Mouse (Mus musculus): Measurements from ENCODE around the gene Ppp1r9a. TPM values are rescaled to one million over a fixed set of nuclear protein-coding genes. Genes with fewer than 3 reads are reported as not detected.

Gene Ppp1r9a
- total and polyA plus RNA-seq, 3 experiments: 0.03 TPM; not detected in 2

- Histone ChIP-seq H3K9me3 (replicated peaks; ENCODE audit: insufficient read depth, low read length) (no peaks in the 10 kb centered on the region), H3K9ac (ENCODE audit: control insufficient read depth, low read depth, low read length, poor library complexity, severe bottlenecking) (no peak overlapping the region), H3K27me3 (ENCODE audit: control insufficient read depth in 1 of 2, insufficient read depth in 2 of 2, low read length in 2 of 2) (peaks cover 8 to 17% of the 10 kb centered on the region in 2 experiments), H3K4me1 (ENCODE audit: control insufficient read depth in 1 of 2, insufficient read depth in 2 of 2, low read length in 2 of 2) (no peaks in the 10 kb centered on the region), H3K4me3 (ENCODE audit: control insufficient read depth in 1 of 2, insufficient read depth in 1 of 2, low read depth in 2 of 2, low read length in 2 of 2) (no peak overlapping the region), H3K36me3 (ENCODE audit: control insufficient read depth in 1 of 2, insufficient read depth in 2 of 2, low read length in 2 of 2) (no peaks in the 10 kb centered on the region), H3K79me2 (ENCODE audit: control insufficient read depth, insufficient read depth, low read length, poor library complexity) (no peaks in the 10 kb centered on the region), H3K27ac (ENCODE audit: control insufficient read depth, low read depth, low read length) (no peak overlapping the region)
- TF ChIP-seq KAT2A (conservative IDR thresholded peaks at IDR 0.05; ENCODE audit: low read depth, low read length) (no peak), RCOR1 (IDR thresholded peaks at IDR 0.05; ENCODE audit: low read depth, low read length) (no peak), MAX (IDR thresholded peaks at IDR 0.05; ENCODE audit: low read length) (no peak), MXI1 (IDR thresholded peaks at IDR 0.05; ENCODE audit: low read depth, low read length) (no peak), USF2 (IDR thresholded peaks at IDR 0.05; ENCODE audit: borderline replicate concordance in 1 of 2, insufficient read depth in 1 of 2, low read depth in 1 of 2, low read length in 2 of 2) (no peak), MAFK (IDR thresholded peaks at IDR 0.05; ENCODE audit: borderline replicate concordance, low read depth, low read length) (no peak), MEF2A (IDR thresholded peaks at IDR 0.05; ENCODE audit: extremely low read depth, insufficient replicate concordance, low read depth, low read length, poor library complexity, severe bottlenecking) (no peak), NELFE (IDR thresholded peaks at IDR 0.05; ENCODE audit: low read depth, low read length) (no peak)
- no peak for DNase-seq (ENCODE audit: low read depth, low spot score)
Observed at GRCm38 (mm10) chr6:5102741-5103140, 200.0 kb downstream of the Ppp1r9a start.

- Histone ChIP-seq H3K27me3 (ENCODE audit: control insufficient read depth in 1 of 2, insufficient read depth in 2 of 2, low read length in 2 of 2) (peaks cover 4 to 17% of the 10 kb centered on the region in 2 experiments), H3K36me3 (ENCODE audit: control insufficient read depth in 1 of 2, insufficient read depth in 2 of 2, low read length in 2 of 2) (no peaks in the 10 kb centered on the region), H3K4me1 (ENCODE audit: control insufficient read depth in 1 of 2, insufficient read depth in 2 of 2, low read length in 2 of 2) (no peaks in the 10 kb centered on the region), H3K9ac (ENCODE audit: control insufficient read depth, low read depth, low read length, poor library complexity, severe bottlenecking) (no peak overlapping the region), H3K79me2 (ENCODE audit: control insufficient read depth, insufficient read depth, low read length, poor library complexity) (no peaks in the 10 kb centered on the region), H3K4me3 (ENCODE audit: control insufficient read depth in 1 of 2, insufficient read depth in 1 of 2, low read depth in 2 of 2, low read length in 2 of 2) (no peak overlapping the region), H3K9me3 (replicated peaks; ENCODE audit: insufficient read depth, low read length) (no peaks in the 10 kb centered on the region), H3K27ac (ENCODE audit: control insufficient read depth, low read depth, low read length) (no peak overlapping the region)
- no peak for TF ChIP-seq SMC3 (IDR thresholded peaks at IDR 0.05; ENCODE audit: low read depth, low read length)
- TF ChIP-seq SIN3A (IDR thresholded peaks at IDR 0.05; ENCODE audit: low read length): no peak
- no peak for TF ChIP-seq ZC3H11A (IDR thresholded peaks at IDR 0.05; ENCODE audit: low read depth, low read length)
- TF ChIP-seq MXI1 (IDR thresholded peaks at IDR 0.05; ENCODE audit: low read depth, low read length): no peak
- no peak for TF ChIP-seq GABPA (IDR thresholded peaks at IDR 0.05; ENCODE audit: low read depth, low read length)
- TF ChIP-seq TCF12 (IDR thresholded peaks at IDR 0.05; ENCODE audit: low read depth, low read length): no peak
- no peak for TF ChIP-seq CHD1 (IDR thresholded peaks at IDR 0.05; ENCODE audit: low read depth, low read length)
- DNase-seq (ENCODE audit: low read depth, low spot score): no peak
Observed at GRCm38 (mm10) chr6:5103769-5104168, 201.1 kb downstream of the Ppp1r9a start.

- TF ChIP-seq NELFE (IDR thresholded peaks at IDR 0.05; ENCODE audit: low read depth, low read length) (no peak), ZNF384 (IDR thresholded peaks at IDR 0.05; ENCODE audit: low read depth, low read length) (no peak), MYC (IDR thresholded peaks at IDR 0.05; ENCODE audit: low read depth, low read length) (no peak), ZC3H11A (IDR thresholded peaks at IDR 0.05; ENCODE audit: low read depth, low read length) (no peak), CTCF (IDR thresholded peaks at IDR 0.05 in 2 of 3, conservative IDR thresholded peaks at IDR 0.05 in 1 of 3; ENCODE audit: control insufficient read depth in 1 of 3, insufficient read depth in 1 of 3, low read depth in 2 of 3, low read length in 3 of 3, poor library complexity in 1 of 3, severe bottlenecking in 1 of 3) (no peak), ETS1 (IDR thresholded peaks at IDR 0.05; ENCODE audit: low read depth, low read length) (no peak), NRF1 (IDR thresholded peaks at IDR 0.05; ENCODE audit: insufficient read depth, low read depth, low read length, poor library complexity, severe bottlenecking) (no peak), E2F4 (IDR thresholded peaks at IDR 0.05; ENCODE audit: borderline replicate concordance, low read depth, low read length) (no peak), TBP (IDR thresholded peaks at IDR 0.05; ENCODE audit: low read depth, low read length) (no peak), JUND (IDR thresholded peaks at IDR 0.05; ENCODE audit: low read depth, low read length) (no peak), MAZ (IDR thresholded peaks at IDR 0.05; ENCODE audit: low read depth, low read length) (no peak), TCF12 (IDR thresholded peaks at IDR 0.05; ENCODE audit: low read depth, low read length) (no peak), BHLHE40 (IDR thresholded peaks at IDR 0.05; ENCODE audit: borderline replicate concordance, low read depth, low read length) (no peak), KAT2A (conservative IDR thresholded peaks at IDR 0.05; ENCODE audit: low read depth, low read length) (no peak), USF2 (IDR thresholded peaks at IDR 0.05; ENCODE audit: borderline replicate concordance in 1 of 2, insufficient read depth in 1 of 2, low read depth in 1 of 2, low read length in 2 of 2) (no peak)
- H3K27me3 ChIP-seq (ENCODE audit: control insufficient read depth in 1 of 2, insufficient read depth in 2 of 2, low read length in 2 of 2): peaks cover 2 to 14% of the 10 kb centered on the region in 2 experiments
- H3K9ac ChIP-seq (ENCODE audit: control insufficient read depth, low read depth, low read length, poor library complexity, severe bottlenecking): no peak overlapping the region
- H3K4me1 ChIP-seq (ENCODE audit: control insufficient read depth in 1 of 2, insufficient read depth in 2 of 2, low read length in 2 of 2): no peaks in the 10 kb centered on the region
- no peak overlapping the region for H3K4me3 ChIP-seq (ENCODE audit: control insufficient read depth in 1 of 2, insufficient read depth in 1 of 2, low read depth in 2 of 2, low read length in 2 of 2)
- H3K36me3 ChIP-seq (ENCODE audit: control insufficient read depth in 1 of 2, insufficient read depth in 2 of 2, low read length in 2 of 2): no peaks in the 10 kb centered on the region
- DNase-seq (ENCODE audit: low read depth, low spot score): no peak
- H3K79me2 ChIP-seq (ENCODE audit: control insufficient read depth, insufficient read depth, low read length, poor library complexity): no peaks in the 10 kb centered on the region
- H3K9me3 ChIP-seq (replicated peaks; ENCODE audit: insufficient read depth, low read length): no peaks in the 10 kb centered on the region
- H3K27ac ChIP-seq (ENCODE audit: control insufficient read depth, low read depth, low read length): no peak overlapping the region
Observed at GRCm38 (mm10) chr6:5104238-5104637, 201.5 kb downstream of the Ppp1r9a start.
